Mouse (Mus musculus) G1E (cell line): ENCODE measurements around the gene Wwox.

Experiments used
- CTCF ChIP-seq: IDR thresholded peaks from 2 replicates; pipeline ENCODE4 v1.5.1; 2012; ENCODE audit warnings: low read depth, low read length, inconsistent platforms, mixed read lengths
- GATA1 ChIP-seq: IDR thresholded peaks from 2 replicates; pipeline ENCODE4 v1.6.1; 2012; ENCODE audit warnings: borderline replicate concordance, low read length, inconsistent platforms, mixed read lengths
- GATA2 ChIP-seq: IDR thresholded peaks from 2 replicates; pipeline ENCODE4 v1.6.1; 2012; ENCODE audit warnings: low read depth, low read length, inconsistent platforms, borderline replicate concordance
- POLR2AphosphoS5 ChIP-seq: IDR thresholded peaks from 2 replicates; pipeline ENCODE4 v1.6.1; 2012; ENCODE audit warnings: low read depth, low read length, inconsistent platforms; ENCODE audit not compliant: insufficient replicate concordance
- TAL1 ChIP-seq: conservative IDR thresholded peaks from 2 replicates; pipeline ENCODE4 v1.6.1; 2012; ENCODE audit warnings: low read depth, low read length, inconsistent platforms, mixed read lengths

- TF ChIP-seq GATA1, result no peak
- TF ChIP-seq CTCF, result no peak
- no peak for TF ChIP-seq TAL1
- no peak for TF ChIP-seq POLR2AphosphoS5
- TF ChIP-seq GATA2, result no peak
Observed at GRCm38 (mm10) chr8:115019661-115020060, 580.2 kb downstream of the Wwox start.
